Mouse (Mus musculus) adrenal gland (tissue): ENCODE measurements around the gene Imp3.

Experiments
- intact Hi-C: fragments of 180-260 bp; cut with DNase I; formaldehyde crosslinking; loops from one replicate; pipeline ENCODE4 v1.15.1; 2025

Gene Imp3

DNA sequence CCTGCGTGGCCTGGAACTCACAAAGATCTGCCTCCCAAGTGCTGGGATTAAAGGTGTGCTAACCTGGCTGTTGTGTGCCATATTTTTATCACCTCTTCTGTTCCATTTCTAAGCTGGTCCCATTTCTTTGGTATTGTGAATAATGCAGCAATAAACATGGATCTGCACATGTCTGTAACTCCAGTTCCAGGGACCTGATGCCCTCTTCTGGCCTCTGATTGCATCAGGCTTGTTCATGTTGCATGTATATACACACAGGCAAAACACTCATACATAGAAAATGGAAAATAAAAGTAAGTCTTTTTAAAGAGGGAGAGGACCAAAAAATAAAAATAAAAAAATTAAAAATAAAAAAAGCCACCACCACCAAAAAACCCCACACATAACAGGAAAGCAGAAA is 16.3 kb downstream of the Imp3 start:
- intact Hi-C loops: loop anchor here (5.0 kb wide), 3 partner anchors 34 to 179 kb away; partner anchors contain the start of gene Man2c1

DNA sequence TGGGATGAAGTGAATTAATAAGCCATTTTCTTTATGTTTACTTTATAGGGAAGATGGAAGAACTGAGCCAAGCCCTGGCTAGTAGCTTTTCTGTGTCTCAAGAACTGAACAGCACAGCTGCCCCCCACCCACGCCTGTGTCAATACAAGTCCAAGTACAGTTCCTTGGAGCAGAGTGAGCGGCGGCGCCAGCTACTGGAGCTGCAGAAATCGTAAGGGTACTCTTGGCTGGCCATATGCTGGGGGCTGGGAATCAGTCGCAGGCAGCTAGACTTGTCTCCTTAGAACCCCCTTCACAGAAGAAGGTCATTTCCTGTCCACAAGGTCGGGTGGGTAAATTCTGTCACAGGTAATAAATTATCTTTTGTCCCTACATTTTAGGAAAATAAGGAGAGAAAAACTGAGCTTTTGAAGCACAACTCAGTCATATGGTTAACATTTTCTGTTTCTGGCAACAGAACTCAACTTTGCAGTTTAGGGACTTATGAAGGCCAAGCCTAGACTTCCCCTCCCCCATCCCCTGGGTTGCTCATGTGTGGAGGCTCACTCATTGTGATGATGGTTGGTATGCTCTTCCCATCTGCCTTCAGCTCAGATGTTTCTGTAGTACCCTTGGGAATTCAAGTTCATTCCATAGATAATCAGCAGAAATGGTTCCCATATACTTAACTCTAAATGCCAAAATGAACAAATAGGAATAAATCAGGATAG is 19.8 kb downstream of the Imp3 start:
- intact Hi-C loops: no loop called here

GRCm38 (mm10) chr9:56958689-56959088 is 21.4 kb downstream of the Imp3 start:
- intact Hi-C loops: no loop called here

- intact Hi-C loops: no loop called here
Measured at GRCm38 (mm10) chr9:56961591-56961990, 24.3 kb downstream of the Imp3 start.

DNA sequence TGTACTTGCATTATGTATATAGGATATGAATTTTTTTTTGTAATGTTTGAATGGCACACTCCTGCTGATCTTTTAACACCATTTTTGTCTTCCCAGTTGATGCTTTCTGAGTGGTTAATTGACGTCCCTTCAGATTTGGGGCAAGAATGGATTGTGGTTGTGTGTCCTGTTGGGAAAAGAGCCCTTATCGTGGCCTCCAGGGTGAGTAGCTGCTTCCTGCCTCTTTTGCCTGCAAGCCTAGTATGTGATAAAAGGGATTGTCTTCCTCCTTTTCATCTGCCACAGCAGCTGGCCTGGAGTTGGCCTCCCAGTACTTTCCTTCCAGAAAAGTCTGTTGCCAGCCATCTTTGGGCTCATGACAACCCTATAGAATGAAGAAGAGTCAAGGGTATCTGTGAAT is 32.9 kb downstream of the Imp3 start:
- intact Hi-C loops: no loop called here

GRCm38 (mm10) chr9:56973960-56974524 is 36.8 kb downstream of the Imp3 start:
- intact Hi-C loops: no loop called here

- intact Hi-C loops: no loop called here
Measured at GRCm38 (mm10) chr9:56975199-56975598, 37.9 kb downstream of the Imp3 start.

- intact Hi-C loops: no loop called here
Measured at GRCm38 (mm10) chr9:56980186-56980585, 42.9 kb downstream of the Imp3 start.

DNA sequence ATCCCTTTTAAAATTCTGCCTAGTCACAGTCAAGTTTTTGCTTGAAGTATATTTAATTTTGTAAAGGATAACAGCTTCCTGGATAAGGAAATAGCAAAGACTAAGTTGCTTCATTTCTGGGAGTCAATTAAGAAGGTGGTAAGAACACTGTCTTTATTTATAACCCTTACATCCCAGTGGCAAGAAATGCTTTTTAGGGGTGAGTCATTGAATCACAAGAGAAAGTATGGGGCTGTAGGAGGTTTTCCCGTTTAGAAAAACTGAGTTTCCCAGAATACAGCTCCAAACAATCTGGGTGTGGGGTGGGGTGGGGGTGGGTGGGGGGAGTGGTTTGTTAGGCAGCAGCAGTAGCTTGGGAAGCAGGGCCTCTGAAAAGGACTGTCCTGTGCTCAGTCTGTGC is 44.2 kb downstream of the Imp3 start:
- intact Hi-C loops: no loop called here
